Mouse (Mus musculus) liver, embryonic 14.5 days (tissue): Measurements from ENCODE around the gene Gm17268. TPM values are rescaled to one million over a fixed set of nuclear protein-coding genes. Genes with fewer than 3 reads are reported as not detected.

ENCODE experiments used
- ATAC-seq: fragments of 200-750 bp; cut with Nextera tagmentation; 2 replicates; pipeline ENCODE4 v1.8.0; 2017; ENCODE audit warnings: moderate number of reproducible peaks, mild to moderate bottlenecking, moderate library complexity; ENCODE audit not compliant: insufficient read depth
- DNase-seq, 3 experiments: peaks; one replicate each; pipeline ENCODE4 v3.0.0-alpha.2; 2012 to 2013; ENCODE audit warnings: low read depth in 3 of 3, low spot score in 3 of 3
- H3K27ac ChIP-seq: fragments of 300-500 bp; sonication (generic); 2 replicates; pipeline ENCODE4 v1.5.1; 2014; ENCODE audit warnings: moderate library complexity, mild to moderate bottlenecking, control low read depth, inconsistent platforms
- H3K27me3 ChIP-seq: fragments of 300-500 bp; sonication (generic); 2 replicates; pipeline ENCODE4 v1.6.1; 2014; ENCODE audit warnings: mild to moderate bottlenecking, low read length, moderate library complexity; ENCODE audit not compliant: control insufficient read depth, insufficient read depth
- H3K36me3 ChIP-seq: fragments of 300-500 bp; sonication (generic); replicated peaks from 2 replicates; pipeline ENCODE4 v1.6.1; 2014; ENCODE audit warnings: low read depth; ENCODE audit not compliant: control insufficient read depth, insufficient read depth
- H3K4me1 ChIP-seq, 2 experiments: fragments of 200-500 bp in 1 of 2; fragments of 300-500 bp in 1 of 2; sonication (generic) in 1 of 2; replicated peaks; 2 replicates each; pipeline ENCODE4 v1.6.1; 2012 to 2014; ENCODE audit warnings: antibody characterized with exemption in 1 of 2, inconsistent platforms in 1 of 2, low read length in 1 of 2; ENCODE audit not compliant: control insufficient read depth in 2 of 2, insufficient read depth in 2 of 2
- H3K4me2 ChIP-seq: fragments of 300-500 bp; sonication (generic); 2 replicates; pipeline ENCODE4 v1.6.1; 2014; ENCODE audit warnings: low read depth, mild to moderate bottlenecking, control low read depth, moderate library complexity
- H3K4me3 ChIP-seq, 2 experiments: fragments of 200-500 bp in 1 of 2; fragments of 300-500 bp in 1 of 2; sonication (generic) in 1 of 2; 2 replicates each; pipeline ENCODE4 v1.5.1; 2012 to 2014; ENCODE audit warnings: low read depth in 2 of 2, low read length in 2 of 2, mild to moderate bottlenecking in 2 of 2, control low read depth in 1 of 2, inconsistent platforms in 1 of 2, moderate library complexity in 1 of 2; ENCODE audit not compliant: insufficient read depth in 1 of 2
- H3K9ac ChIP-seq: fragments of 300-500 bp; sonication (generic); replicated peaks from 2 replicates; pipeline ENCODE4 v1.6.1; 2014; ENCODE audit warnings: mild to moderate bottlenecking, control low read depth, moderate library complexity
- H3K9me3 ChIP-seq: fragments of 300-500 bp; sonication (generic); 2 replicates; pipeline ENCODE4 v1.6.1; 2016; ENCODE audit warnings: low read length, mixed read lengths; ENCODE audit not compliant: control insufficient read depth
- CTCF ChIP-seq: IDR thresholded peaks from 2 replicates; pipeline ENCODE4 v1.5.1; 2016; ENCODE audit warnings: antibody characterized with exemption, low read depth, control low read depth
- EP300 ChIP-seq: IDR thresholded peaks from 2 replicates; pipeline ENCODE4 v1.6.1; 2016; ENCODE audit warnings: antibody characterized with exemption, low read depth
- WGBS: fragments of 180-500 bp; shearing (Covaris S2); extraction: QIAGEN DNeasy Blood & Tissue Kit; methylation state at CpG from one replicate; pipeline ENCODE4 v1.1.7; 2014; ENCODE audit not compliant: insufficient replicate concordance; 5-methylcytosine and 5-hydroxymethylcytosine counted together
- polyA plus RNA-seq, 2 experiments: library from polyadenylated mRNA; depleted of rRNA in 1 of 2; stranded (reverse) in 1 of 2; unstranded in 1 of 2; fragments of >200 nt; fragmentation: Nextera tagmentation in 1 of 2; extraction: Ambion mirVana in 1 of 2; gene quantifications; 2 replicates each; pipeline versions ENCODE4 v1.2.1 to v1.2.3; 2012 to 2014

Gene Gm17268
- polyA plus RNA-seq, 2 experiments, result not detected

GRCm38 (mm10) chr11:82073686-82074085, 35.3 kb upstream of the Gm17268 start:
- Histone ChIP-seq H3K4me3 (no peak overlapping the region), H3K4me2 (no peak overlapping the region), H3K27ac (no peak overlapping the region), H3K9me3 (no peaks in the 10 kb centered on the region), H3K9ac (no peak overlapping the region), H3K4me1 (no peaks in the 10 kb centered on the region), H3K36me3 (no peaks in the 10 kb centered on the region), H3K27me3 (no peaks in the 10 kb centered on the region)
- WGBS, result 56% methylated on average over 3 of the region's 3 CpGs
- no peak for TF ChIP-seq CTCF
- no peak for TF ChIP-seq EP300
- ATAC-seq (no peak), DNase-seq (no peak)

- no peak for ATAC-seq
- no peaks in the 10 kb centered on the region for H3K27me3 ChIP-seq
- DNase-seq, result no peak
- H3K27ac ChIP-seq, result no peak overlapping the region
- H3K36me3 ChIP-seq, result no peaks in the 10 kb centered on the region
- no peaks in the 10 kb centered on the region for H3K4me1 ChIP-seq
- H3K4me3 ChIP-seq, result no peak overlapping the region
- WGBS, result 42% methylated on average over 3 of the region's 3 CpGs
- H3K9me3 ChIP-seq, result no peaks in the 10 kb centered on the region
- no peak for TF ChIP-seq EP300
- TF ChIP-seq CTCF, result no peak
- no peak overlapping the region for H3K9ac ChIP-seq
- H3K4me2 ChIP-seq, result no peak overlapping the region
Observed at GRCm38 (mm10) chr11:82072984-82073383, 34.6 kb upstream of the Gm17268 start.

- Histone ChIP-seq H3K36me3 (no peaks in the 10 kb centered on the region), H3K27me3 (no peaks in the 10 kb centered on the region), H3K4me2 (no peak overlapping the region), H3K9me3 (no peaks in the 10 kb centered on the region), H3K4me1 (no peaks in the 10 kb centered on the region), H3K4me3 (no peak overlapping the region), H3K9ac (no peak overlapping the region), H3K27ac (no peak overlapping the region)
- TF ChIP-seq CTCF (no peak), EP300 (no peak)
- DNase-seq (no peak), ATAC-seq (no peak)
- WGBS, result 39% methylated on average over 1 of the region's 1 CpGs
Observed at GRCm38 (mm10) chr11:82072374-82072773, 34.0 kb upstream of the Gm17268 start.

- no peak overlapping the region for H3K27ac ChIP-seq
- H3K4me2 ChIP-seq, result no peak overlapping the region
- ATAC-seq (no peak), DNase-seq (no peak)
- no peaks in the 10 kb centered on the region for H3K9me3 ChIP-seq
- no peaks in the 10 kb centered on the region for H3K36me3 ChIP-seq
- no peaks in the 10 kb centered on the region for H3K27me3 ChIP-seq
- TF ChIP-seq CTCF (no peak), EP300 (no peak)
- H3K9ac ChIP-seq, result no peak overlapping the region
- H3K4me3 ChIP-seq, result no peak overlapping the region
- H3K4me1 ChIP-seq, result no peaks in the 10 kb centered on the region
- 63% methylated on average over 3 of the region's 3 CpGs for WGBS
Observed at GRCm38 (mm10) chr11:82071076-82071475, 32.7 kb upstream of the Gm17268 start.

GRCm38 (mm10) chr11:82066953-82067571, 28.7 kb upstream of the Gm17268 start:
- Histone ChIP-seq H3K9ac (no peak overlapping the region), H3K4me1 (no peaks in the 10 kb centered on the region), H3K4me2 (no peak overlapping the region), H3K27me3 (no peaks in the 10 kb centered on the region), H3K4me3 (no peak overlapping the region), H3K27ac (no peak overlapping the region), H3K9me3 (no peaks in the 10 kb centered on the region), H3K36me3 (no peaks in the 10 kb centered on the region)
- TF ChIP-seq EP300 (no peak), CTCF (no peak)
- 64% methylated on average over 7 of the region's 7 CpGs for WGBS
- ATAC-seq (no peak), DNase-seq (no peak)
